Mouse (Mus musculus) spleen, adult 12 weeks (tissue): ENCODE measurements at regions not wholly inside any gene's neighbourhood (a gene's known extent, or its start where the extent isn't known, plus 50 kb on each side); places are given as distances from the start of the nearest gene placed in this dataset.
A peak's percentile ranks its signal among the peaks of the same experiment; 100 is the strongest.
"Not testable (repeated sequence)": the region's sequence is repeated elsewhere in the genome, so short reads cannot be mapped to it uniquely, and the experiment has no call there.

ENCODE experiments used
- DNase-seq: peaks from one replicate; pipeline ENCODE4 v3.0.0; 2022; ENCODE audit warnings: low spot score

GRCm38 (mm10) chr16:50009542-50009941, 209.2 kb downstream of the Cd47 start:
- DNase-seq, result no peak

GRCm38 (mm10) chr16:50010074-50010473, 209.7 kb downstream of the Cd47 start:
- DNase-seq, result no peak

- DNase-seq, result no peak
Measured at GRCm38 (mm10) chr16:50010532-50010971, 210.2 kb downstream of the Cd47 start.

GRCm38 (mm10) chr16:50023885-50024284, 223.6 kb downstream of the Cd47 start:
- no peak for DNase-seq

- DNase-seq, result peak; percentile 18
Measured at GRCm38 (mm10) chr16:50026100-50026884, 226.0 kb downstream of the Cd47 start.

GRCm38 (mm10) chr16:50027189-50027588, 226.9 kb downstream of the Cd47 start:
- DNase-seq, result no peak

GRCm38 (mm10) chr16:50029711-50030110, 229.4 kb downstream of the Cd47 start:
- no peak for DNase-seq

- not testable (repeated sequence) for DNase-seq
Measured at GRCm38 (mm10) chr16:50030355-50030754, 230.0 kb downstream of the Cd47 start.

GRCm38 (mm10) chr16:50030905-50031369, 230.6 kb downstream of the Cd47 start:
- DNase-seq, result no peak

GRCm38 (mm10) chr16:50032798-50033197, 232.5 kb downstream of the Cd47 start:
- no peak for DNase-seq

GRCm38 (mm10) chr16:50036296-50036734, 236.0 kb downstream of the Cd47 start:
- no peak for DNase-seq

- no peak for DNase-seq
Measured at GRCm38 (mm10) chr16:50044103-50044502, 243.8 kb downstream of the Cd47 start.

GRCm38 (mm10) chr16:50045552-50046547, 245.5 kb downstream of the Cd47 start:
- DNase-seq, result peak; percentile 21

GRCm38 (mm10) chr16:50063540-50063939, 263.2 kb downstream of the Cd47 start:
- no peak for DNase-seq

- no peak for DNase-seq
Measured at GRCm38 (mm10) chr16:50065336-50066082, 265.2 kb downstream of the Cd47 start.

GRCm38 (mm10) chr16:50069033-50069432, 268.7 kb downstream of the Cd47 start:
- no peak for DNase-seq

GRCm38 (mm10) chr16:50070728-50071127, 270.4 kb downstream of the Cd47 start:
- DNase-seq, result no peak

GRCm38 (mm10) chr16:50072853-50073360, 272.6 kb downstream of the Cd47 start:
- DNase-seq, result no peak

GRCm38 (mm10) chr16:50073979-50074378, 273.6 kb downstream of the Cd47 start:
- DNase-seq, result no peak

- DNase-seq, result no peak
Measured at GRCm38 (mm10) chr16:50075641-50076040, 275.3 kb downstream of the Cd47 start.

GRCm38 (mm10) chr16:50081511-50081910, 281.2 kb downstream of the Cd47 start:
- DNase-seq, result no peak

- no peak for DNase-seq
Measured at GRCm38 (mm10) chr16:50092318-50092717, 292.0 kb downstream of the Cd47 start.
